Mouse (Mus musculus): ENCODE results near the gene Ralgps2. TPM values are rescaled to one million over a fixed set of nuclear protein-coding genes. Genes with fewer than 3 reads are reported as not detected.

Ralgps2 gene
- polyA plus RNA-seq, 1 experiment from 2014 or later: 69.6 TPM

DNA sequence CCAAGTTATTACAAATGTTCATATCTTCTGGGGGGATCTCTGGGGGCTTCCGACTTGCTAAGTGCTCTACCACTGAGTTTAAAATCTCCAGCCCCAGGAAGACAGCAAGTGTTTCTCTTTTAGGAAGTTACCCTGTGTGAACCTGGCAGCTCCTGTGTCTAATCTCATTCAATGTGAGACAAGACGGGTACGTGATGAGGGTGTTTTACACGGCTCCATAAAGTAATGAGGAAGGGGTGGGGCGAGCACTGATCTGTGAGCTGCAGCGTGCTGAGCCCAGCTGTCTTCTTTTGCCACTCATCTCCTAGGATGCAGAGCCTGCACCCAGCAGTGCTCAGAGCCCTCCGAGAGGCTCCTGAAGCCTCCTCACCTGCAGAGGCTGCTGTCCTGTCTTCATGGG is 127.5 kb downstream of the Ralgps2 start:
- H3K9ac ChIP-seq (ENCODE audit: low read depth, low read length): no peak overlapping the region
- no peaks in the 10 kb centered on the region for H3K9me3 ChIP-seq (ENCODE audit: control insufficient read depth, low read length)
- no peak for DNase-seq (ENCODE audit: low spot score)
- no peak overlapping the region for H3K4me3 ChIP-seq (ENCODE audit: low read depth, low read length)
- no peak overlapping the region for H3K27ac ChIP-seq (replicated peaks; ENCODE audit: low read depth, low read length)
- H3K4me1 ChIP-seq (ENCODE audit: control insufficient read depth, insufficient read depth, low read length): no peaks in the 10 kb centered on the region
- no peak for ATAC-seq (ENCODE audit: low read depth)
- no peak overlapping the region for H3K4me2 ChIP-seq (ENCODE audit: low read depth, low read length)
- 77% methylated on average over 7 of the region's 7 CpGs for WGBS
- H3K27me3 ChIP-seq (replicated peaks; ENCODE audit: control insufficient read depth, insufficient read depth, low read length): no peaks in the 10 kb centered on the region
- H3K36me3 ChIP-seq (ENCODE audit: control insufficient read depth, insufficient read depth, low read length): peaks cover 16% of the 10 kb centered on the region

- no peak overlapping the region for H3K4me3 ChIP-seq (ENCODE audit: low read depth, low read length)
- H3K9ac ChIP-seq (ENCODE audit: low read depth, low read length): no peak overlapping the region
- no peak overlapping the region for H3K4me2 ChIP-seq (ENCODE audit: low read depth, low read length)
- 0 out of 2 replicates have a peak, but pooled peaks cover 2% of the 10 kb centered on the region for H3K4me1 ChIP-seq (ENCODE audit: control insufficient read depth, insufficient read depth, low read length)
- 49% methylated on average over 10 of the region's 10 CpGs for WGBS
- H3K9me3 ChIP-seq (ENCODE audit: control insufficient read depth, low read length): no peaks in the 10 kb centered on the region
- no peak for DNase-seq (ENCODE audit: low spot score)
- H3K27ac ChIP-seq (replicated peaks; ENCODE audit: low read depth, low read length): peak overlapping the region; percentile 53
- ATAC-seq (ENCODE audit: low read depth): peak; percentile 53; the same call in 1 of the 2 replicates
- no peaks in the 10 kb centered on the region for H3K27me3 ChIP-seq (replicated peaks; ENCODE audit: control insufficient read depth, insufficient read depth, low read length)
- 0 out of 2 replicates have a peak, but pooled peaks cover 5% of the 10 kb centered on the region for H3K36me3 ChIP-seq (ENCODE audit: control insufficient read depth, insufficient read depth, low read length)
These were observed 131.1 kb downstream of the Ralgps2 start for GRCm38 (mm10) chr1:156808332-156808731.

DNA sequence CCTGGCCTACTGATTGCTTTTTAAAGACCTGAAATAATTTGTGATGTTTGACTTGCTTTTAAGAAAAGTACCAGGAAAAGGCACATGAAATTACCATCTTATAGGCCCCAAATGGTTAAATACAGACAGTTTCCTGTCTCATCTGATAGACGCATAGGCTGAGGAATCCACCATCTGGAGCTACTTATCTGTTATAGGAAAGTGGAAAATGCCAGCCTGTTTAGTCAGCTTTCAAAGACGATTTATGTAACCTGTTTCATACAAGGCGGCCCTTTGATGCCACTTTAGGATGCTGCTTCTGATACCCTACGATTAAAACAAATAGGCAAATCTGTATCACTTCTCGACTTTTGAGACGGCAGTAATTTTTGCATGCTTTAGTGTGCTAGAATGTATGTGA is 138.2 kb downstream of the Ralgps2 start:
- Histone ChIP-seq H3K27me3 (replicated peaks; ENCODE audit: control insufficient read depth, insufficient read depth, low read length) (no peaks in the 10 kb centered on the region), H3K4me3 (ENCODE audit: low read depth, low read length) (no peak overlapping the region), H3K9ac (ENCODE audit: low read depth, low read length) (no peak overlapping the region), H3K4me1 (ENCODE audit: control insufficient read depth, insufficient read depth, low read length) (peaks cover 10% of the 10 kb centered on the region), H3K4me2 (ENCODE audit: low read depth, low read length) (no peak overlapping the region), H3K27ac (replicated peaks; ENCODE audit: low read depth, low read length) (0 out of 2 replicates have a peak overlapping the region, but pooled peaks have one; percentile 1), H3K9me3 (ENCODE audit: control insufficient read depth, low read length) (no peaks in the 10 kb centered on the region), H3K36me3 (ENCODE audit: control insufficient read depth, insufficient read depth, low read length) (0 out of 2 replicates have a peak, but pooled peaks cover 5% of the 10 kb centered on the region)
- DNase-seq (ENCODE audit: low spot score) (peak; percentile 71), ATAC-seq (ENCODE audit: low read depth) (no peak)
- WGBS: 36% methylated on average over 6 of the region's 6 CpGs

GRCm38 (mm10) chr1:156796251-156796650 is 143.2 kb downstream of the Ralgps2 start:
- WGBS: 19% methylated on average over 9 of the region's 9 CpGs
- H3K4me2 ChIP-seq (ENCODE audit: low read depth, low read length): 0 out of 2 replicates have a peak overlapping the region, but pooled peaks have one; percentile 10
- H3K36me3 ChIP-seq (ENCODE audit: control insufficient read depth, insufficient read depth, low read length): no peaks in the 10 kb centered on the region
- peaks cover 9% of the 10 kb centered on the region for H3K4me1 ChIP-seq (ENCODE audit: control insufficient read depth, insufficient read depth, low read length)
- peak overlapping the region; percentile 39; the same call in 1 of the 2 replicates for H3K27ac ChIP-seq (replicated peaks; ENCODE audit: low read depth, low read length)
- H3K9ac ChIP-seq (ENCODE audit: low read depth, low read length): no peak overlapping the region
- DNase-seq (ENCODE audit: low spot score) (peak; percentile 65), ATAC-seq (ENCODE audit: low read depth) (no peak)
- no peak overlapping the region for H3K4me3 ChIP-seq (ENCODE audit: low read depth, low read length)
- no peaks in the 10 kb centered on the region for H3K9me3 ChIP-seq (ENCODE audit: control insufficient read depth, low read length)
- no peaks in the 10 kb centered on the region for H3K27me3 ChIP-seq (replicated peaks; ENCODE audit: control insufficient read depth, insufficient read depth, low read length)

DNA sequence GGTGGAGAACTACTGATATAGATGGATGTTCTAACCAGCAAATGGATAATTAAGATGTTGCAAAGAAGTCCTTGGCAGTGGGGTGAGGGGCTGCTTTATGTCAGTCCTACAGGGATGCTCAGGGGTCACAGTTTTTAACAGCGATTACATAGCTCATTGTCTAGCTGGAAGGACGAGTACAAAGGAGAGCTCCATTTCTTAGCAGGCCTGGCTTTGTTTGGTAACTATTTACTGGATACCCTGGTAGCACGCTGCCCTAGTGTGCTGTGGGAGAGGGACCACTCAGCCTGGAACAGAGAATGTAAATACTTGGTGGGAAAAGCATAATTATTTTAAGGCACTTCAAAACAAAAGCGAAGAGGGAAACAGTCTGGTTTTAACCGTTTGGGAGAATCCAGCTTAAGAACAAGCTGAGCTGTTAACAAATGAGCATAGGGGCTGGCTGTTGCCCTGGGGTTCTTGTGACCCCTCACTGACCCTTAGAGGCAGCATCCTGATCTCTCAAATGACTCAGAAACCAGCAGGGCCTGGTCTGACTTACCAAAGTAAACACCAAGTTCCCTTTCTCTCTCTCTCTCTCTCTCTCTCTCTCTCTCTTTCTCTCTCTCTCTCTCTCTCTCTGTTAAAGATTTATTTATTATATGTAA is 149.5 kb downstream of the Ralgps2 start:
- Histone ChIP-seq H3K27ac (replicated peaks; ENCODE audit: low read depth, low read length) (no peak overlapping the region; the same call in none of the 2 replicates), H3K27me3 (replicated peaks; ENCODE audit: control insufficient read depth, insufficient read depth, low read length) (no peaks in the 10 kb centered on the region)
- 18% methylated on average over 5 of the region's 5 CpGs for WGBS

GRCm38 (mm10) chr1:156787164-156787863 is 152.1 kb downstream of the Ralgps2 start:
- no peak overlapping the region for H3K4me3 ChIP-seq (ENCODE audit: low read depth, low read length)
- DNase-seq (ENCODE audit: low spot score) (no peak), ATAC-seq (ENCODE audit: low read depth) (no peak)
- peaks cover 28% of the 10 kb centered on the region for H3K4me1 ChIP-seq (ENCODE audit: control insufficient read depth, insufficient read depth, low read length)
- H3K4me2 ChIP-seq (ENCODE audit: low read depth, low read length): no peak overlapping the region
- H3K27me3 ChIP-seq (replicated peaks; ENCODE audit: control insufficient read depth, insufficient read depth, low read length): no peaks in the 10 kb centered on the region
- WGBS: 39% methylated on average over 6 of the region's 6 CpGs
- no peaks in the 10 kb centered on the region for H3K36me3 ChIP-seq (ENCODE audit: control insufficient read depth, insufficient read depth, low read length)
- no peaks in the 10 kb centered on the region for H3K9me3 ChIP-seq (ENCODE audit: control insufficient read depth, low read length)
- no peak overlapping the region; the same call in 1 of the 2 replicates for H3K27ac ChIP-seq (replicated peaks; ENCODE audit: low read depth, low read length)
- H3K9ac ChIP-seq (ENCODE audit: low read depth, low read length): no peak overlapping the region

More for the DNA sequence above, 149.5 kb downstream of the Ralgps2 start:
- no peaks in the 10 kb centered on the region for H3K9me3 ChIP-seq (ENCODE audit: control insufficient read depth, low read length)
- no peaks in the 10 kb centered on the region for H3K36me3 ChIP-seq (ENCODE audit: control insufficient read depth, insufficient read depth, low read length)
- no peak for DNase-seq (ENCODE audit: low spot score)
- H3K4me3 ChIP-seq (ENCODE audit: low read depth, low read length): no peak overlapping the region
- H3K4me1 ChIP-seq (ENCODE audit: control insufficient read depth, insufficient read depth, low read length): peaks cover 19% of the 10 kb centered on the region
- ATAC-seq (ENCODE audit: low read depth): no peak
- H3K9ac ChIP-seq (ENCODE audit: low read depth, low read length): no peak overlapping the region
- H3K4me2 ChIP-seq (ENCODE audit: low read depth, low read length): no peak overlapping the region

DNA sequence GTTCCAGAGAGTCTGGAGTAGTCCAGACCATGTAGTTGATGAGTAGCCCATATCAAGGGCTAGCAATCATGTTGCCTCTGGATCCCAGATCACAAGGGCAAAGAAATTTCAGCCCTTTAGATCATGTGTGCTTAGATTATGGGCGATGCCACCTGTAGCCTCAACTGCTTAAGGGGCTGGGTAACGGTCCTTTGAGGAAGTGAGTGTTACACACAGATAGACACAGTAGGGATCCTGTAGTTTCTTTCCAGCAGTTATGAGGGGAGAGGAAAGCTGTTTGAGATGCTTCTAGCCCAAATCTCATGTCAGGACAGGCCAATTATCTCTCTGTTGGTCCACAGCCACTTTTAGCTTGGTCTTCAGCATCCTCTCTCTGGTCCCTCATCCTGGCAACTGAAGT is 153.4 kb downstream of the Ralgps2 start:
- no peak overlapping the region for H3K4me2 ChIP-seq (ENCODE audit: low read depth, low read length)
- H3K27ac ChIP-seq (replicated peaks; ENCODE audit: low read depth, low read length): 0 out of 2 replicates have a peak overlapping the region, but pooled peaks have one; percentile 66
- no peak overlapping the region for H3K9ac ChIP-seq (ENCODE audit: low read depth, low read length)
- H3K36me3 ChIP-seq (ENCODE audit: control insufficient read depth, insufficient read depth, low read length): no peaks in the 10 kb centered on the region
- no peaks in the 10 kb centered on the region for H3K9me3 ChIP-seq (ENCODE audit: control insufficient read depth, low read length)
- no peak overlapping the region for H3K4me3 ChIP-seq (ENCODE audit: low read depth, low read length)
- peaks cover 41% of the 10 kb centered on the region for H3K4me1 ChIP-seq (ENCODE audit: control insufficient read depth, insufficient read depth, low read length)
- H3K27me3 ChIP-seq (replicated peaks; ENCODE audit: control insufficient read depth, insufficient read depth, low read length): no peaks in the 10 kb centered on the region
- ATAC-seq (ENCODE audit: low read depth) (no peak), DNase-seq (ENCODE audit: low spot score) (no peak)
- 93% methylated on average over 2 of the region's 2 CpGs for WGBS

DNA sequence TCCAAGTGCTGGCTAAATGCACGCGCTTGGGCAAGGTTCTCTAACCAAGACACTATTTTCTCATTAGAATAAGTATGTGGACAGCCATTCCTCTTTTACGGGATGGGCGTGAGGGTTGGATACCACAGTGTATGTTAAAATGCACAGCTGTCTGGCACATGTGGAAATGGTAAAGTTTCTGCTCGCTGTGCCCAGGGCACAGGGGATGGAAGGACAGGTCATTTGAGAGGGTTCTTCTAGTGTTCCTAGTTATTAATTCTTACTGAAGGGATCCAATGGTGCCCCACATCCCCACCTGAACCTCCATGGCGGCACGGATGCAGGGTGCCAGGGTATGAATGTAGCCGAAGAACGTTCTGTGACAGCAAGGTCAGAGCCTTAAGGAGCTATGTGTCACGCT is 154.5 kb downstream of the Ralgps2 start:
- H3K4me1 ChIP-seq (ENCODE audit: control insufficient read depth, insufficient read depth, low read length): peaks cover 52% of the 10 kb centered on the region
- H3K36me3 ChIP-seq (ENCODE audit: control insufficient read depth, insufficient read depth, low read length): no peaks in the 10 kb centered on the region
- WGBS: 64% methylated on average over 10 of the region's 10 CpGs
- ATAC-seq (ENCODE audit: low read depth): no peak
- H3K4me2 ChIP-seq (ENCODE audit: low read depth, low read length): no peak overlapping the region
- H3K27me3 ChIP-seq (replicated peaks; ENCODE audit: control insufficient read depth, insufficient read depth, low read length): no peaks in the 10 kb centered on the region
- no peak for DNase-seq (ENCODE audit: low spot score)
- peak overlapping the region; percentile 66 for H3K27ac ChIP-seq (replicated peaks; ENCODE audit: low read depth, low read length)
- no peak overlapping the region for H3K9ac ChIP-seq (ENCODE audit: low read depth, low read length)
- H3K9me3 ChIP-seq (ENCODE audit: control insufficient read depth, low read length): no peaks in the 10 kb centered on the region
- no peak overlapping the region for H3K4me3 ChIP-seq (ENCODE audit: low read depth, low read length)
